Mouse (Mus musculus) kidney, adult 2 months (tissue): ENCODE measurements at regions not wholly inside any gene's neighbourhood (a gene's known extent, or its start where the extent isn't known, plus 50 kb on each side); places are given as distances from the start of the nearest gene placed in this dataset.

ENCODE experiments used
- CTCF ChIP-seq: fragments of 200-500 bp; conservative IDR thresholded peaks from 2 replicates; pipeline ENCODE4 v1.5.1; 2011; ENCODE audit warnings: low read depth, mild to moderate bottlenecking, control low read depth, low read length, moderate library complexity, mixed read lengths; ENCODE audit not compliant: insufficient read depth, insufficient read length
- POLR2A ChIP-seq: fragments of 200-500 bp; IDR thresholded peaks from one replicate; pipeline ENCODE4 v1.6.1; 2011; ENCODE audit warnings: low read depth, low read length, control low read depth

- TF ChIP-seq CTCF, result no peak
- no peak for TF ChIP-seq POLR2A
These were observed 370.0 kb downstream of the Matn1 start for GRCm38 (mm10) chr4:131314231-131314630.
